Mouse (Mus musculus): ENCODE data around the gene Cpxcr1. TPM values are rescaled to one million over a fixed set of nuclear protein-coding genes. Genes with fewer than 3 reads are reported as not detected.

The Cpxcr1 gene
- not detected in 2 replicates for polyA plus RNA-seq (2015; fragmentation: Nextera tagmentation; extraction: Ambion mirVana)

DNA sequence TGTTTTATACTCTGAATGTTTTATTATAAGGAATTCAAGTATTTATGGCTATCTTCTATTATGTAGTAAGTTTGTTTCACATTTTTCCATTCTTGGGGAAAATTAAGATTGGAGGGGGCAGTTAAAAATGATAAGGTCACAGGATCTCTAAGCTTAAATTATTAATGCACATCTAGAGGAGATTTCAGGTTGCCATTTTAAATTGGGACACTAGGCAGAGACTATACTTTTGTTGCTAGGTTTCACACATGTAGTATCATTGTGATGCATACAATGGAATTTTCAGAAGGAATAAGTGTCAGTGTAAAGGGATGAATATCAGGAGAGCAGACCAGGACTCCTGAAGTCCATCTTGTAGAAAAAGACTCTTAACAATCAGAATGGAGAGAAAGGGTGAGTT lies at the start of gene Cpxcr1:
Gene Cpxcr1, plus strand, starts transcription at position 301 of the 400 bp plus-strand sequence.
- no peaks in the 10 kb centered on the region for H3K36me3 ChIP-seq (ENCODE audit: insufficient read depth, low read length)
- no peaks in the 10 kb centered on the region for H3K4me1 ChIP-seq (replicated peaks; ENCODE audit: insufficient read depth, low read length)
- no peak within 1 kb of the TSS for H3K27ac ChIP-seq
- TF ChIP-seq CTCF (IDR thresholded peaks at IDR 0.05; ENCODE audit: low read depth): no peak
- ATAC-seq (replicated peaks; ENCODE audit: low FRiP score, low read depth) (no peak), DNase-seq (ENCODE audit: low spot score) (no peak)
- no peaks in the 10 kb centered on the region for H3K27me3 ChIP-seq (ENCODE audit: insufficient read depth, low read length)
- no peaks in the 10 kb centered on the region for H3K9me3 ChIP-seq (replicated peaks; ENCODE audit: low read length)
- H3K4me2 ChIP-seq (ENCODE audit: low read length): no peak within 1 kb of the TSS
- no peak within 1 kb of the TSS for H3K9ac ChIP-seq (ENCODE audit: low read depth, low read length)
- no peak within 1 kb of the TSS for H3K4me3 ChIP-seq (replicated peaks; ENCODE audit: low read depth, low read length)

Other genes with a start within 250 kb of the Cpxcr1 start
- gene H2afb2, start 232.2 kb downstream of the Cpxcr1 start, polyA plus RNA-seq (2015; fragmentation: Nextera tagmentation; extraction: Ambion mirVana): not detected in 2 replicates

Measured in kidney, postnatal 0 days (tissue).